Mouse (Mus musculus) mouse trophoblast stem cell (cell line): ENCODE data around the gene Treml4.

ENCODE experiments used
- in situ Hi-C, 2 experiments: fragments of 300-500 bp; cut with MseI, MboI; formaldehyde crosslinking; loops; 2 replicates in 1 of 2; 3 replicates in 1 of 2; pipeline ENCODE4 v1.15.1; 2025

The Treml4 gene

DNA sequence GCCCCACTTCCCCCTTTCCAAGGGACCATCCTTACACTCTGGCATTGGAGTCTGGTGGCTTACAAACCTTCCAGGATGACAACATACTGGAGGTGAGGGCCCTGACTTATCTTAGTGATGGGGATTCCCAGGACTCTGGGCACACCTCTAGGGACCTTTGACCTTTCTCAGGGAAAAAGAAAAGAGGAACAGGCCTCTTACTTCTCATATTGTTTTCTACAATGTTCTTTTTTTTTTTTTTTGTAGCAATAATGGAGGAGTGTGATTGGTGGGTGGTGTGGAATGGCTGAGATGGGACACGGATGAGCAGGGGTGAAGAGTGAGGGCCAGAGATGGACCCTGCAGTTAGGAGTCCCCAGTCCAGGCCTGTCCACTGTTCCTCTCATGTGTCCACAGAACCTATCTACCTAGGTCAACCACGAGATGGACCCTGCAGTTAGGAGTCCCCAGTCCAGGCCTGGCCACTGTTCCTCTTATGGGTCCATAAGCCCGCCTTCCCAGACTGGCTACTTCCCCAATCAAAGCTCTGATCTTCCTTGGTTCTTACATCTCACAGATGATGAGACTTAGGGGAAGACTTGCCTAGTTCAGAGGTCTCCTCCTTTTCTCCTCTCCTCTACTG, at the start of gene Treml4:
TSS of gene Treml4 (plus strand) at position 555 of the 622 bp plus-strand sequence.
- in situ Hi-C loops: no loop called here

DNA sequence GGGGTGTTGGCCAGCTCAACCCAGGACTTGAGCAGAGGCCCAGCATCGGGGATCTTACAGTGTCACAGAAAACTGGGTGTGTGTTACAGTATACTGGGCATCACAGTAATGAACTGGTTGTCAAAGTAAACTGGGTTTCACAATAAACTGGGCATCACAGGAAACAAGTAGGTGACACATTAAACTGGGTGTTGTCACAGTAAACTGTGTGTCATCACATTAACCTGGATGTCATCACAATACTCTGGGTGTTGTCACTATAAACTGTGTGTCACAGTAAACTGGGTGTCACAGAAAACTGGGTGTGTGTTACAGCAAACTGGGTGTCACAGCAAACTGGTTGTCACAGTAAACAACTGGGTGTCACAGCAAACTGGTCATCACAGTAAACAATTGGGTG, 48.7 kb upstream of the Treml4 start:
- in situ Hi-C loops: no loop called here

DNA sequence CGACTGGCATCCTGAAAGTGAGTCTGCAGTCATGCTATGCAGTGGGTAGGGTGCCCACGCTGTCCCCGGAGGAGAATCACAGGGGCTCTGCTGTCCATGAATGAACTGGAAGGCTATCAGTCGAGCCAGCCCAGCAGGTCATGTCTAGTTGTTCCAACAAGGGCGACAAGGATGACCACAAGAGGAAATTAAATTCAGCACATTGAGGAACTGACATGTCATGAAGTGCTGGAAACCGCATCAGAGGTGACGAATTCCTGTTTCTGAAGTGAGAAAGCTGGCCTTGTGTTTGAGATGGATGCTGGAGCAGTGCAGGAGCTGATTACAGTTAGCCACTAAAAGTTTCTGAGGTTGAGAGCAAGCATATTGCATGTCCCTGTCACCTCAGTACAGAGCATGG, 33.4 kb upstream of the Treml4 start:
- in situ Hi-C loops: no loop called here

DNA sequence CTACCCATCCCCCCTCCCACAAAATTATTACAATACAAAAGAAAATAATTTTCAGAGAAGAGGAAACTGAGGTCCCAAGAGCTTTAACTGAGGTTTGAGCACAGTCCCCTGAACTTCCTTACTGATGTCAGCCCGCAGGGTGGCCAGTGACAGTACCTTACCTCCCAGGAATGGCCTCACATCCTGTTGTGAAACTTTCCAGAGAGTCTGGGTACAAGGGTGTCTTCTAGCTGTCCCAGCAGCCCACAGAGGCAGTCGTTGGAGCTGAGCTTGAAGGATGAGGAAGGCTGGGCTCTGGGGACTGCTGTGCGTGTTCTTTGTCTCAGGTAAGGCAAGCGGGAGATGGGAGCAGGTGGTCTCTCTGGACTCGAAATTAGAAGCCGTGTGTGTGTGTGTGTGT, 31.6 kb upstream of the Treml4 start, which contains the start of gene Trem1:
TSS of gene Trem1 (plus strand) at position 251 of the 400 bp plus-strand sequence.
- in situ Hi-C loops: no loop called here

DNA sequence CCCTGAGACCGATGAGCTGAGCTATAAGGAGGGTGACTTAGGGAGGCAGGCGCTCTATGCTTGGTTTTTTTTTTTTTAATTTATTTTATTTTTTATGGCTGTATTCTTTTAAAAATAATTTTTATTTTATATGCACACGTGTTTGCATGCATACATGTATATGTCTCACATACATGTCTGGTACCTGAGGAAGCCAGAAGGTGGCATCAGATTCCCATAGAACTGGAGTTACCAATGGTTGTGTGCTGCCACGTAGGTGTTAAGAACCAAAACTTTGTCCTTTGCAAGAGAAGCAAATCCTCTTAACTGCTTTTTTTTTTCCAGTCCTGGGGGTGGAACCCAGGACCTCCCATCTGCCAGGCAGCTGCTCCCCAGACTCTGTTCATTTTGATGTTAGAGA, 30.3 kb upstream of the Treml4 start:
- in situ Hi-C loops: no loop called here

DNA sequence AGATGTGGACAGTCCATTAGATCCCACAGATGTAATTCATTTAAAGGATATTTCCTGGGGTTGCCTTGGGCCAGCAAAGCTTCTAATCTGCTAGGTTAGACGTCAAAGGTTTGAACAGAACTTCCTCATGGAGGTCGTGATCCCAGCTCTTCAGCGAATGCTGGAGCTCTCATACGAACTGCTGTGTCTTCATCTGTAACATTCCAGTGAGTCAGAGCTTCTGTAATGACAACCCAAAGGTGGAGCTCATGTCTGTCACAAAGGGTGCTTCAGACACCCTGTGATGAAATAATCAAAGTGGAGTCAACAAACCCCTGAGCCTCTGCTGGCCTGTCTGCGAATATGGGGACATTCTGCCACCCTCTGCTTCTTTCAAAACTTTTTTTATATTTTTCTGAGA, 29.5 kb upstream of the Treml4 start:
- in situ Hi-C loops: no loop called here

DNA sequence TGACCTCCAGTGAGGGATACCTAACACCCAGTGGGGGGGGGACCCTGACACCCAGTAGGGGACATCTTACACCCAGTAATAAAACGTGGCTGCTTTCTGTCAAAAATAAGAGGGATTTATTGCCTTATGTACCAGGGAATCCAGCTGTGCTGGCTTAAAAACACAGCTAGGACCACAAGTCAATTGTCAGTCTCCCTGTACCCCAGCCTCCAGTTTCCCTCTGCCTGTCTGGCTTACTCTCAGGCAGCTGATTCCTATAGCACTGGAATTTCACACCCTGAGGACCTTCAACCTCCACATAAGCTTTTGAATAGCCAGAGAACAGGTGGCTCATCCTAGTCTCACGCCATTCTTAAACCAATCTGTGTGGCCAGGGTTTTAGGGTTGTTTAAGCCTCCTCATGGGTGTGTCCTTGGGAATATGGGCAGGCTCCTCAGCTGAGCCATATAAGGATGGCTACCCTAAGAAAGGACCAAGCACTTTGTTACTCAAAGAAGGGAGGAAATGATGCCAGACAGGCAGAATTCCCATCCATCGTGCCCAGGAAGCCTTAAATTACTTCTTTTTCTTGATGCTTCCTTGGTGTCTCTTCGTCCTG, 28.2 kb upstream of the Treml4 start:
- in situ Hi-C loops: no loop called here

DNA sequence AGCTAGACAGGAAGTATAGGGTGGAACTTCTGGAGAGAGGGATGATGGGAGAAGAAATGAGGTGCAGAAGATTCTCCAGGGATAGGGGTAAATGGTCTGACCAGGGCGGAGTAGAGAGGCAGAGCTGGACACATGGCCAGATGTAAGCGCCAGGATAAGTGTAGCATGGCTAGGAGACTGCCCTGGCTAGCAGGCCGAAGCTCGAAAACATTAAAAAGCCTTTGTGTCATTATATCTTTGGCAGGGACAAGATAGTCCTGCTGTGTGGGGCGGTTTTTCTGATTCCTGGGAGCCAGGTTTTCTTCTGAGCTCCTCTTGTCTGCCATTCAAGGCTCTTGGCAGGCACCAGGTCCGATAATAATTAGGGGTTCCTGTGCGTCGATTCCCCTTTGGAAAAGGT, 26.5 kb upstream of the Treml4 start:
- in situ Hi-C loops: no loop called here

DNA sequence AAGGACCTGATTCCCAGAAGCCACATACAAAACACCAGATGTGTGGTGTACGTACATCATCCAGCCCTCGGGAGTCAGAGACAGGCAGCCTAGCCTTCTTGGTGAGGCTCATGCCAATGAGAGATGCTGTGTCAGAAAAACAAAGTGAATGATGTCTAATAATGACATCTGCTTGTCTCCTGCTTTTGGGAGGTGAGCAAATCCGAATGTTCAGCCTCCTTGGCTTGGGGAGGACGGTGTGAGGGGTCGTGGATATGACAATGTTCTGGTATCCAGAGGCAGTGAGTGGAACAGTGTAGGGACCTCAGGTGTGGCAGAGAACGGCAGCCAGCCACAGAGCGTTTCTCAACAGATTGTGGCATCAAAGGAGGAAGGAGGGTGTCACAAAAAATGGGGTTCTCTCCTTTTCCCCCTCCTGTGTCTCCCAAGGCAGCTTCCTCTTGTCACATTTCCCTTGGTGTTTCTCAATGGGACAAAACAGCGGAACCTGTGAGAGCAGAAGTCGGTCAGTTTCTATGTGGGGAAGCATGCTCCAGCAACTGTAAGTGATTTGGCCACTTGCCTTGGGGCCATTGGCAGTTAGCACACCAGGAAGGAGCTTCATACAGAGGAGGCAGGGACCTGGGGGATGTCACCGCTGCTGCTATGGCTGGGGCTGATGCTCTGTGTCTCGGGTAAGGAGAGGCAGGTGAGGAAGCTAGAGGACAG, 16.7 kb upstream of the Treml4 start, which contains the start of gene Trem3:
TSS of gene Trem3 (plus strand) at position 557 of the 708 bp plus-strand sequence.
- in situ Hi-C loops: no loop called here

DNA sequence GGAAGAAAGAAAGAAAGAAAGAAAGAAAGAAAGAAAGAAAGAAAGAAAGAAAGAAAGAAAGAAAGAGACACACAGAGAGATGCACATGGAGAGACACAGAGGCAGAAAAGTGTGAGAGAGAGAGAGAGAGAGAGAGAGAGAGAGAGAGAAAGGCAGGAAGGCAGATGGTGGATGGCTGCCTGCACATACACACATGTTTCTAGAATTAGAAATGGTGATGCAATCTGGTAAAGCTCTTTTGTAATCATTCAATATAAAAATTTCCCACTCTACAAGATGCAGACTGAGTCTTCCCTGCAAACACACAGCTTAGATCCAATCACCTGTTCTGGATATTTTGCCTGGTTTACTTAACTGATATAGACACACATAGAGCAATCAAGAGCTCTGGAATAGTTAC, 15.1 kb upstream of the Treml4 start:
- in situ Hi-C loops: no loop called here

DNA sequence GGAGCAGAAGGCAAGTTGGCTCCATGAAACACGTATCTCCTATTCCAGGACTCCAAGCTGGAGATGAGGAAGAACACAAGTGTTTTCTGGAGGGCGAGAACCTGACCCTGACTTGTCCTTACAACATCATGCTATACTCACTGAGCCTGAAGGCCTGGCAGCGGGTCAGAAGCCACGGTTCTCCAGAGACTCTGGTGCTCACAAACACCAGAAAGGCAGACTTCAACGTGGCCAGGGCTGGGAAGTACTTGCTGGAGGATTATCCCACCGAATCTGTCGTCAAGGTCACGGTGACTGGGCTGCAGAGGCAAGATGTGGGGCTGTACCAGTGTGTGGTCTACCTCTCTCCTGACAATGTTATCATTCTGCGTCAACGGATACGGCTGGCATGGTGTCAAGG, 14.6 kb upstream of the Treml4 start:
- in situ Hi-C loops: no loop called here

DNA sequence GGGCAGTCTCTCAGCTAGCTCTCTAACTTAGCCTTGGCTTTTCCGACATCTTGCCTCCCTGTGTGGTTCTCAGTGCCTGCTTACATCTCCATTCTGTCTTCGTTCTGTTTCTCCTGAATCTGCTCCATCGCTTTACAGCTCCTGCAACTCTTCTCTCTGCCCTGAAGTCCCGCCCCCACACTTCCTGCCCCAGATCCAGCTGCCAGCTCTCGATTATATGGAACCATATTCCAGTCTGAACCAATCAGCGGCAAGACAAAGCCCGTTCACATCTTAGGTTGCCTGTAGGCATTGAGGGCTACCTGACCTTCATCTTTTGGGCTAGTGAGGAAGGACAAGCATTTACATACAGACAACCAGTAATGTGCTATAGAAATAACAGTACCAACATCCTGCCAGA, 13.5 kb upstream of the Treml4 start:
- in situ Hi-C loops: no loop called here

DNA sequence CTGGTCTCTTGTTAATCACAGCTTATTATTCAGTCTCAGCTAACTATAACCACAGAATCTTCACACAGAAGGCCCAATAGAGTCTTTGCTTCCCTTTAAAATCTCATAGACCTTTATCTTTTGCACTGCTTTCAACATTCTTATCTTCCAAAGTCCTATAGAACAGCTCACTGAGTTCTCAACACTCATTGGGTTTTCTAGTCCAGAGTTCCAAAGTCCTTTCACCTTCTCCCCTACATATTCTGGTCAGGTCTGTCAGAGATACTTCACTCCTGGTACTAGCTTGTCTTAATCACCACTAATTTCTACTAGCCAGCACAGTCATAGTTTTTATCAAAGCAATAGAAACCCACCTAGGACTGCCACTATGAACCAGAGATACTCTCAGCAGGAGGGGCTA, 7.5 kb upstream of the Treml4 start:
- in situ Hi-C loops: no loop called here

DNA sequence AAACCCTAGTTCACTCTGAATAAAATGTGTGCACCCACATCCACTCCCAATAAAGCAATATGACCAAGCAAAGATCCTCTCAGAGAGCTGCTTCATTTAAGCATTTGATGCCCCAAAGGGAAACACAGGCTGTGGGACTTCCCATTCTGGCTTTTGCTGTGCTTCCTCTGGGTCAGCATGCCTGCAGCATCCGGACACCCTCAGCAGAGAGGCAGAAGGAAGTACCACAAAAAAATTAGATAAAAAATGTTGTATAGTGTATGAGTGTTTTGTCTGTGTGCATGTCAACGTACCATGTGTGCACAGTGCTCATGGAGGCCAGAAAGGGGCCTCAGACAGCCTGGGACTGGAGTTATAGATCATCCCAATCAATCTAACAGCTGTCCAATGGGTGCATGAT, 2.2 kb upstream of the Treml4 start:
- in situ Hi-C loops: no loop called here

DNA sequence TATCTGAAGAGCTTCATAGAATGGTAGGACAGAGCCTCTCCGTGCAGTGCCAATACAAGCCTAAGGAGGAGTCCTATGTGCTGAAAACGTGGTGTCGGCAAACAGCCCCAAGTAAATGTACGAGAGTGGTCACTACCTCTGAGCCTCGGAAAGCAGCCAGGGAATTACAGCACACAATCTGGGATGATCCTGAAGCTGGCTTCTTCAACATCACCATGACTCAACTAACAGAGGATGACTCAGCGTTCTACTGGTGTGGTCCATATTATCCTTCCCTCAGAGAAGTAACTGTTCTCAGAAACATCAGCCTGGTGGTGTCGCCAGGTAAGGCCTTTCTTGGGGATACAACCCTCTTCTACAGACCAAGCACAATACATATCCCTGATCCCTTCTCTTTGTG, 567 bp downstream of the Treml4 start:
- in situ Hi-C loops: no loop called here

DNA sequence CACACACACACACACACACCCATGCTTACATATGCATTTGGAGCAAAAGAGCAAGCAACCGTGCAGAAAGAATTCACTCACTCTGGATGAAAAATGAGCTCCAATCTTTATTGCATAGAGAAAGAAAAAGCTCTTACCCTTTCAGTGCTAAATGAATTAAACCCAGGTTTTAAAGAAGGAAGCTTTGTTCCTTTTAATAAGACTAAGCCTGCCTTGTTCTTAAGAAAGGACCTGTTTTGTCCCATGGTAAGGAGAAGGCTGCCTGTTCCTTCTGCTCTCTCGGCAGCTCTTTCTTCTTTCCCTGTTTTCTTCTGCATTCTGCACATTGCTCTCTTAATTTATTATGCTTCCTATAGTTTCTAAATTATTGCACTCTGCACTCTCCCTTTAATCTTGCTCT, 2.0 kb downstream of the Treml4 start:
- in situ Hi-C loops: no loop called here

DNA sequence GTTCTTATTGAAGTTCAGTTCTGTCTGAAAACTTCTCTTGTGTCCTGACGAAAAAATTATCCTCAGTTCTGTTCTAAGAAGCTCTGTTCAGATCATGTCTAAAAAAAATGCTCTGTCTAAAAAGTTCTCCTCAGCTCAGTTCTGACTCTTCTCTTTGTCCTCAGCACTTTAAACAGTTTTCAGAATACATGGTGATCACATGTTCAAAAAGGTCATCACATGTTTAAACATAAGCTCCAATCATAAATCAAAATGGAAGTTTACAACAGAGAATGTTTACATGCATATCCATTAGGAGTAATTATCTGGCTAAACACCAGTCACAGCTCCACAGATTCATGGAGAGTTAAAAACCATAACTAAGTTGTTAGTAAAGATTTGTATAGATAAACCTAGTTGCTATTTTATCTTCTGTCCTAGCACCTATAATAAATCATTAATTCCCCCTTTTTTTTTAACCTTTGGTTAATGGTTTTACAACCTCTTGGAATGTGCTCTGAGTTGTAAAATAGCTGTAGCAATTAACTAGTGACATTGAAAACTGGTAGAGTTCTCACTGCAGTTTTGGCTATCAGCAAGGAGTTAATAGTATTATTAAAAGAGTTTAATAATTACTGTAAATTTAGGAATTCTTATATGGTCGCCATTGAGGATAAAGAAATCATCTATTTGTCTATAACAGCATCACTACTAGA, 2.7 kb downstream of the Treml4 start:
- in situ Hi-C loops: no loop called here

DNA sequence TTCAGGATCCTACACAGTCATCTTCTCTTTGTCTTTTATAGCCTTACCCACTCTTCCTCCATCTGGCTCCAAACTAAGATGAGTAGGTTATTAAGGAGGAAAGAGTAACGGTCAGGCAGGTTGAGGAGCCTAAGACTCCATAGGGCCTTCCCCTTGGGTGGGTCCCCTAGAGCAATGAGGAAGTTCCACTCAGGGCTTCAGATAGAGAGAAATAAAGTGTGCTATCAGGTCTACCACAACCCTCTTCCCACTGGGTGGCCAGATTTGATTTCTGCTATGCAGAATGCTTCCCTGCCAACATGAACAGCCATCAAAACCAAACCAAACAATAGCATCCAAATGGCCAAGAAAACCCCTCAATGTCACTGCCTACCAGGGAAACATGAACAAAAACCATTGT, 3.5 kb downstream of the Treml4 start:
- in situ Hi-C loops: no loop called here

DNA sequence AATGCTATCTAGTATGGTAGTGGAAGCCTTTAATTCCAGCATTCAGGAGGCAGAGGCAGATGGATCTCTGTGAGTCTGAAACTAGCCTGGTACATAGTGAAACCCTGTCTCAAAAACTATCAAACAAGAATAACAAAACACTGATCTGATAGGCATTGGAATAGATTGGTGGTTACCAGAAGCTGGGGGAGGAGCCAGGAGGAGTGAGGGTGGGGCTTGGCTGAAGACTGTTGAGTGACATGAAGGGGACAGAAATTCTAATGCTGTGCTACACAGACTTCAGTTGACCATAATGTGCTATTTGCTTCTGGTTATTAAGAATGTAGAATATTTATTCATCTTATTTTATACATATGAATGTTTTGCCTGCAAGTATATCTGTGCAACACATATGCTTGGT, 4.2 kb downstream of the Treml4 start:
- in situ Hi-C loops: no loop called here

DNA sequence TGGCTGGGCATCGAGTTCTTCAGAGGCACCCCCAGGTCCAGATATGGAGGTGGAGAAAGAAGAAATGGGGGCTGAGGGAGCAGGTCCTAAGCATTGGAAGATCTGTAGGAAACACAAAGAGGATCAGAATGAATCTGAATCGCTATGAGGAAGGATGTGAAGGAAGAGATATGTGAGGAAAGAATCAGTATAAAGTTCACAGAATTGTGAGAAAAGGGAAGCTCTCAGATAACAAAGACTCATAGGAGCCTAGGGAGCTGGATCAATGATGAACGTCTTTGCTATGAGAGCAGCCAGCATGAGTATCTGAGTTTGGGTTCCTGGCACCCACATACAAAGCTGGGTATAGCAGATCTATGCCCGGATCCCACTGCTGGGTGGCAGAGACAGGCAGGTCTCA, 5.7 kb downstream of the Treml4 start:
- in situ Hi-C loops: loop anchor here in 1 of 2 experiments (10.0 kb wide), 1 partner anchor 65 kb away; no protein-coding TSS in a partner anchor

DNA sequence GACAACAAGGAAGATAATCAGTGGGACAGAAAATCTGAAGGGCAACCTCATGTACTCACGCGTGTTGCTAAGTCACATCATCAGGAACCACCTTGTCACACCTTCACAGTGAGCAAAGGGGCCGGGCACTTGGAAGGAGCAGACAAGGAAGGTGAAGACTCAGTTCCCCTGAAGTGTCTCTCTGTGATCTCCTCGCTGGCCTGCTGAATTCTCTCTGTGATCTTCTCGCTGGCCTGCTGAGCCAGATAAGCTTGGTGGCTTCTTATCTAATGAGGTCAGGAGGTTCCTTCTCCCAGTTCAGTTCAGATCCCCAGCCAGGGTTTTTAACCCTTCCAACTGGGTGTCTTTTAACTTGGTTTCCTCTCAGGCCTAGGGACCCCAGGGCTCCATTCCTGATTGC, 8.1 kb downstream of the Treml4 start:
- in situ Hi-C loops: loop anchor here in 1 of 2 experiments (10.0 kb wide), 1 partner anchor 63 kb away; no protein-coding TSS in a partner anchor

DNA sequence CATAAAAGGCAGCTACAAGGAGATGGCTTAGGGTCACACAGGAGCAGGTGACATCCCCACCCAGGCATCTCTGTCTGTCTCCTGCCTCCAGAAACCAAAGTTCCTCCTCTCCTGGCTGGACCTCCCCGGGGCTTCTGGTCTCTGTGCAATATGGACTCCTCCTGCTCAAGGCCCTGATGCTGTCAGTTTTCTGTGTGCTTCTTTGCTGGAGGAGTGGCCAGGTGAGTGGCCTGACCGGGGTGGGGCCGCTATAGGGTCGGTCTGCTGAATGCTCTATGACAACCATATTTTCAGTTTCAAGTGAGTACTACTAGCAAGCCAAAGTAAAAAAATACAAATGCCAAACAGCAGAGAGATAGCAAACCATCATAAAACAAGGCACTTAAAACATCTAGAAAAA, 8.5 kb downstream of the Treml4 start:
- in situ Hi-C loops: loop anchor here in 1 of 2 experiments (10.0 kb wide), 1 partner anchor 62 kb away; no protein-coding TSS in a partner anchor
